Mouse (Mus musculus) bone marrow, adult 2 months (tissue): ENCODE data around the gene Rptor. TPM values are rescaled to one million over a fixed set of nuclear protein-coding genes. Genes with fewer than 3 reads are reported as not detected.

Experiments
- H3K27ac ChIP-seq: fragments of 200-500 bp; 2 replicates; pipeline ENCODE4 v1.5.1; 2012; ENCODE audit warnings: low read depth, mild to moderate bottlenecking, control low read depth, inconsistent platforms, low read length; ENCODE audit not compliant: control insufficient read depth, poor library complexity, insufficient read depth
- H3K4me1 ChIP-seq: fragments of 200-500 bp; 2 replicates; pipeline ENCODE4 v1.6.1; 2011; ENCODE audit warnings: low read length; ENCODE audit not compliant: control insufficient read depth, insufficient read depth
- H3K4me3 ChIP-seq: fragments of 200-500 bp; replicated peaks from 2 replicates; pipeline ENCODE3; 2011; ENCODE audit warnings: mild to moderate bottlenecking, low read depth, low read length, control low read depth; ENCODE audit not compliant: control insufficient read depth
- CTCF ChIP-seq: fragments of 200-500 bp; IDR thresholded peaks from 2 replicates; pipeline ENCODE4 v1.5.1; 2011; ENCODE audit warnings: low read length, control low read depth; ENCODE audit not compliant: control insufficient read depth, insufficient read depth
- POLR2A ChIP-seq: fragments of 200-500 bp; IDR thresholded peaks from 2 replicates; pipeline ENCODE4 v1.6.1; 2011; ENCODE audit warnings: low read depth, mild to moderate bottlenecking, control low read depth, low read length, borderline replicate concordance; ENCODE audit not compliant: control insufficient read depth
- WGBS: fragments of 180-500 bp; shearing (Covaris S2); methylation state at CpG from one replicate; pipeline ENCODE4 v1.1.7; 2018; 5-methylcytosine and 5-hydroxymethylcytosine counted together
- polyA plus RNA-seq: library from polyadenylated mRNA; stranded (reverse); fragments of >200 nt; gene quantifications from 2 replicates; pipeline ENCODE4 v1.2.4, GENCODE M21; 2011; ENCODE audit warnings: low replicate concordance; ENCODE audit not compliant: missing spikeins, insufficient read depth, insufficient read length

Gene Rptor
- polyA plus RNA-seq, 1 experiment: 15.6 TPM

- no peak overlapping the region for H3K27ac ChIP-seq
- no peak for TF ChIP-seq CTCF
- TF ChIP-seq POLR2A: no peak
- H3K4me3 ChIP-seq: no peak overlapping the region
- WGBS: 94% methylated on average over 4 of the region's 4 CpGs
- H3K4me1 ChIP-seq: peaks cover 4% of the 10 kb centered on the region; the same call in 1 of the 2 replicates
These were observed 179.0 kb downstream of the Rptor start for GRCm38 (mm10) chr11:119781726-119782125.

GRCm38 (mm10) chr11:119783653-119784052, 180.9 kb downstream of the Rptor start:
- WGBS: 71% methylated on average over 4 of the region's 4 CpGs
- Histone ChIP-seq H3K27ac (no peak overlapping the region), H3K4me3 (no peak overlapping the region), H3K4me1 (peaks cover 4% of the 10 kb centered on the region; the same call in 1 of the 2 replicates)
- no peak for TF ChIP-seq CTCF
- no peak for TF ChIP-seq POLR2A

GRCm38 (mm10) chr11:119784672-119785341, 182.1 kb downstream of the Rptor start:
- no peak overlapping the region for H3K4me3 ChIP-seq
- TF ChIP-seq POLR2A: no peak
- no peak for TF ChIP-seq CTCF
- H3K27ac ChIP-seq: no peak overlapping the region
- peaks cover 4% of the 10 kb centered on the region; the same call in 1 of the 2 replicates for H3K4me1 ChIP-seq
- WGBS: 85% methylated on average over 12 of the region's 12 CpGs

- 87% methylated on average over 7 of the region's 7 CpGs for WGBS
These were observed 183.1 kb downstream of the Rptor start for GRCm38 (mm10) chr11:119785661-119786384.

GRCm38 (mm10) chr11:119786385-119786880, 183.7 kb downstream of the Rptor start:
- H3K4me3 ChIP-seq: no peak overlapping the region
- no peak overlapping the region for H3K27ac ChIP-seq
- no peak for TF ChIP-seq POLR2A
- no peak for TF ChIP-seq CTCF
- 90% methylated on average over 8 of the region's 8 CpGs for WGBS
- peaks cover 2% of the 10 kb centered on the region; the same call in 1 of the 2 replicates for H3K4me1 ChIP-seq

More at GRCm38 (mm10) chr11:119785661-119786384, 183.1 kb downstream of the Rptor start:
- Histone ChIP-seq H3K27ac (no peak overlapping the region), H3K4me1 (peaks cover 2% of the 10 kb centered on the region; the same call in 1 of the 2 replicates), H3K4me3 (no peak overlapping the region)
- TF ChIP-seq POLR2A (no peak), CTCF (no peak)

GRCm38 (mm10) chr11:119788488-119788887, 185.8 kb downstream of the Rptor start:
- Histone ChIP-seq H3K27ac (no peak overlapping the region), H3K4me1 (peaks cover 2% of the 10 kb centered on the region; the same call in 1 of the 2 replicates), H3K4me3 (no peak overlapping the region)
- no peak for TF ChIP-seq POLR2A
- TF ChIP-seq CTCF: no peak
- WGBS: 85% methylated on average over 7 of the region's 7 CpGs

- no peak overlapping the region for H3K4me3 ChIP-seq
- no peak for TF ChIP-seq POLR2A
- H3K27ac ChIP-seq: no peak overlapping the region
- WGBS: 66% methylated on average over 3 of the region's 3 CpGs
- H3K4me1 ChIP-seq: no peaks in the 10 kb centered on the region; the same call in 1 of the 2 replicates
These were observed 186.4 kb downstream of the Rptor start for GRCm38 (mm10) chr11:119788919-119789713.
